Mouse (Mus musculus): ENCODE measurements around the gene Rgs13. TPM values are rescaled to one million over a fixed set of nuclear protein-coding genes. Genes with fewer than 3 reads are reported as not detected.

Gene Rgs13
- polyA plus RNA-seq, 1 experiment from 2014 or later: not detected

GRCm38 (mm10) chr1:144139847-144140246 is 37.3 kb downstream of the Rgs13 start:
- no peak overlapping the region for H3K4me3 ChIP-seq (replicated peaks; ENCODE audit: low read depth, low read length)
- H3K27me3 ChIP-seq (ENCODE audit: insufficient read depth, low read length): no peaks in the 10 kb centered on the region
- ATAC-seq (replicated peaks; ENCODE audit: low FRiP score, low read depth): no peak
- no peaks in the 10 kb centered on the region for H3K9me3 ChIP-seq (replicated peaks; ENCODE audit: low read length)
- WGBS: 100% methylated on average over 1 of the region's 1 CpGs
- H3K36me3 ChIP-seq (ENCODE audit: insufficient read depth, low read length): no peaks in the 10 kb centered on the region
- no peak for DNase-seq (ENCODE audit: low spot score)
- no peak overlapping the region for H3K9ac ChIP-seq (ENCODE audit: low read depth, low read length)
- no peak overlapping the region for H3K4me2 ChIP-seq (ENCODE audit: low read length)
- H3K4me1 ChIP-seq (replicated peaks; ENCODE audit: insufficient read depth, low read length): no peaks in the 10 kb centered on the region
- TF ChIP-seq CTCF (IDR thresholded peaks at IDR 0.05; ENCODE audit: low read depth): no peak
- no peak overlapping the region for H3K27ac ChIP-seq

- ATAC-seq (replicated peaks; ENCODE audit: low FRiP score, low read depth) (no peak), DNase-seq (ENCODE audit: low spot score) (no peak)
- WGBS: 72% methylated on average over 7 of the region's 7 CpGs
These were observed 49.2 kb downstream of the Rgs13 start for GRCm38 (mm10) chr1:144127965-144128364.

GRCm38 (mm10) chr1:144120042-144120441 is 57.1 kb downstream of the Rgs13 start:
- 89% methylated on average over 4 of the region's 4 CpGs for WGBS
- Histone ChIP-seq H3K4me1 (replicated peaks; ENCODE audit: insufficient read depth, low read length) (no peaks in the 10 kb centered on the region), H3K4me2 (ENCODE audit: low read length) (no peak overlapping the region), H3K9me3 (replicated peaks; ENCODE audit: low read length) (no peaks in the 10 kb centered on the region), H3K9ac (ENCODE audit: low read depth, low read length) (no peak overlapping the region), H3K4me3 (replicated peaks; ENCODE audit: low read depth, low read length) (no peak overlapping the region), H3K36me3 (ENCODE audit: insufficient read depth, low read length) (no peaks in the 10 kb centered on the region), H3K27ac (no peak overlapping the region), H3K27me3 (ENCODE audit: insufficient read depth, low read length) (no peaks in the 10 kb centered on the region)
- DNase-seq (ENCODE audit: low spot score) (no peak), ATAC-seq (replicated peaks; ENCODE audit: low FRiP score, low read depth) (no peak)
- TF ChIP-seq CTCF (IDR thresholded peaks at IDR 0.05; ENCODE audit: low read depth): no peak

More at GRCm38 (mm10) chr1:144127965-144128364, 49.2 kb downstream of the Rgs13 start:
- no peaks in the 10 kb centered on the region for H3K4me1 ChIP-seq (replicated peaks; ENCODE audit: insufficient read depth, low read length)
- H3K4me2 ChIP-seq (ENCODE audit: low read length): no peak overlapping the region
- no peak overlapping the region for H3K27ac ChIP-seq
- H3K4me3 ChIP-seq (replicated peaks; ENCODE audit: low read depth, low read length): no peak overlapping the region
- no peaks in the 10 kb centered on the region for H3K9me3 ChIP-seq (replicated peaks; ENCODE audit: low read length)
- no peaks in the 10 kb centered on the region for H3K36me3 ChIP-seq (ENCODE audit: insufficient read depth, low read length)
- TF ChIP-seq CTCF (IDR thresholded peaks at IDR 0.05; ENCODE audit: low read depth): no peak
- H3K9ac ChIP-seq (ENCODE audit: low read depth, low read length): no peak overlapping the region
- H3K27me3 ChIP-seq (ENCODE audit: insufficient read depth, low read length): no peaks in the 10 kb centered on the region

GRCm38 (mm10) chr1:144119456-144119855 is 57.7 kb downstream of the Rgs13 start:
- H3K27me3 ChIP-seq (ENCODE audit: insufficient read depth, low read length): no peaks in the 10 kb centered on the region
- H3K4me3 ChIP-seq (replicated peaks; ENCODE audit: low read depth, low read length): no peak overlapping the region
- 69% methylated on average over 2 of the region's 2 CpGs for WGBS
- H3K4me1 ChIP-seq (replicated peaks; ENCODE audit: insufficient read depth, low read length): no peaks in the 10 kb centered on the region
- no peaks in the 10 kb centered on the region for H3K9me3 ChIP-seq (replicated peaks; ENCODE audit: low read length)
- H3K27ac ChIP-seq: no peak overlapping the region
- ATAC-seq (replicated peaks; ENCODE audit: low FRiP score, low read depth) (no peak), DNase-seq (ENCODE audit: low spot score) (no peak)
- H3K36me3 ChIP-seq (ENCODE audit: insufficient read depth, low read length): no peaks in the 10 kb centered on the region
- no peak overlapping the region for H3K4me2 ChIP-seq (ENCODE audit: low read length)
- H3K9ac ChIP-seq (ENCODE audit: low read depth, low read length): no peak overlapping the region
- TF ChIP-seq CTCF (IDR thresholded peaks at IDR 0.05; ENCODE audit: low read depth): no peak

GRCm38 (mm10) chr1:144115848-144116727 is 61.1 kb downstream of the Rgs13 start:
- WGBS: 81% methylated on average over 6 of the region's 6 CpGs
- no peak for TF ChIP-seq CTCF (IDR thresholded peaks at IDR 0.05; ENCODE audit: low read depth)
- Histone ChIP-seq H3K27me3 (ENCODE audit: insufficient read depth, low read length) (no peaks in the 10 kb centered on the region), H3K9me3 (replicated peaks; ENCODE audit: low read length) (no peaks in the 10 kb centered on the region), H3K36me3 (ENCODE audit: insufficient read depth, low read length) (no peaks in the 10 kb centered on the region), H3K4me2 (ENCODE audit: low read length) (no peak overlapping the region), H3K27ac (no peak overlapping the region), H3K4me3 (replicated peaks; ENCODE audit: low read depth, low read length) (no peak overlapping the region), H3K4me1 (replicated peaks; ENCODE audit: insufficient read depth, low read length) (no peaks in the 10 kb centered on the region), H3K9ac (ENCODE audit: low read depth, low read length) (no peak overlapping the region)
- DNase-seq (ENCODE audit: low spot score) (no peak), ATAC-seq (replicated peaks; ENCODE audit: low FRiP score, low read depth) (no peak)

GRCm38 (mm10) chr1:144113438-144114074 is 63.6 kb downstream of the Rgs13 start:
- Histone ChIP-seq H3K27ac (peak overlapping the region; percentile 47), H3K4me1 (replicated peaks; ENCODE audit: insufficient read depth, low read length) (no peaks in the 10 kb centered on the region), H3K9me3 (replicated peaks; ENCODE audit: low read length) (no peaks in the 10 kb centered on the region), H3K9ac (ENCODE audit: low read depth, low read length) (no peak overlapping the region), H3K4me3 (replicated peaks; ENCODE audit: low read depth, low read length) (no peak overlapping the region), H3K36me3 (ENCODE audit: insufficient read depth, low read length) (no peaks in the 10 kb centered on the region), H3K27me3 (ENCODE audit: insufficient read depth, low read length) (no peaks in the 10 kb centered on the region), H3K4me2 (ENCODE audit: low read length) (no peak overlapping the region)
- WGBS: 71% methylated on average over 6 of the region's 6 CpGs
- no peak for TF ChIP-seq CTCF (IDR thresholded peaks at IDR 0.05; ENCODE audit: low read depth)
- ATAC-seq (replicated peaks; ENCODE audit: low FRiP score, low read depth): no peak
- DNase-seq (ENCODE audit: low spot score): peak; percentile 2
